Mouse (Mus musculus): ENCODE results near the gene Zfp326.
"Not testable (repeated sequence)": the region's sequence is repeated elsewhere in the genome, so short reads cannot be mapped to it uniquely, and the experiment has no call there.

Zfp326 gene

DNA sequence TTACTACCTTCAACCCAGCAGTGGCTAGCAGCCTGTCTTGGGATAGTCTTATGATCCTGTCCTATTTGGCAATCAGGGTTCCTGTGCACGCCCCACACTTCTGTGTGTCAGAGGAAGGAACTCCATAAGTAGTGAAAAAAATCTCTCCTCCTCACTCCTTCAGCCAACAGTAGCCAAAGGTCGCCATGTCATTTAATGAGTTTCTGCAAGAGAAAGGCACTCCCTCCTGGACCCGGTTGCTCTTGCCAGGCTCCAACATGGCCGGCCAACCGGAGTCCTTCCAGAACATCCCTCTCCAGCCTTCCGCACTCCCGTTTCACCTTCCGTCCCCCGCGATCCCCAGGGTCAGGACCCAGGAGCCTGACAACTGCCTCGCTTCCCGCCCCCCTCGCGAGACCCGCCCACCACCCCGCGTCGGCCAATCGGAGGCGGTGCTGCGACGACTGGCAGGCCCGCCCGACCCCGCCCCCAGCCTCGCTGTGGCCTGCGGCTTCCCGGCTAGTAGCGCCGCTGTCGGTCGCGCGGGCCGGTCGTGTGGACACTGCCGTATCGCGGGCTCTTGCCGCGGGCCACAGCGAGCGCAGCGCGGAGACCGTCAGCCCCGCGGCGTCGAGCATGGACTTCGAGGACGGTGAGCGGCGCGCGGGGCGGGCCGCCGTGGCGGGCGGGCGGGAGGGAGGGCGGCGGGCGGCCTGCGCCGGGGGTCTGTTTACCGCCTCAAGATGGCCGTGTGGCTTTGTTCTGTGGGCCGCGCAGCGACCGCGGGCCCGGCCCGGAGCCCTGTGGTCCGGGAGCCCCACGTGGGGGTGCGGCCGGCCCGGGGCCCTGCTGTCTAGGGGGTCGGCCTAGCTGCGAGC lies at the start of gene Zfp326:
Zfp326 (plus strand) TSS at position 498 of the 857 bp plus-strand sequence.
- DNase-seq (ENCODE audit: low spot score in 2 of 2): peak; percentile 75 to 78

- DNase-seq (ENCODE audit: low spot score in 2 of 2): no peak
Observed at GRCm38 (mm10) chr5:105826916-105827510, 49.4 kb upstream of the Zfp326 start.

DNA sequence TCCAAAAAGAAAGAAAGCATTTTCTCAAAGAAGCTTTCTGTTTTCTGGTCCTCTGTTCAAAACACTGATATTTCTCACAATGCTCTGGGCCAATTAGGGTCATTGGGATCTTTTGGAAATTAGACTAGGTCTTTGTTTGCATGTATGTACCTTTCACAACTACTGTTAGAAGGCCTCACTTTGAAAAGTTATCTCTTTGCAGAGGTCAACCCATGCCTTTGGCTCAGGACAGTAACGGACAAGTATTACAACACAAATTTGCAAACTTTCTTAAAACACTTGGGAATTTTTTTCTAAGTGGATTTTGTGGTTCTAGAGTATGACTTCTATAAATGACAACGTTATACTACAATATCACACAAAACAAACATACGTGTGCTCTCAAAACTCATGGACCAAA lies 48.3 kb upstream of the Zfp326 start:
- no peak for DNase-seq (ENCODE audit: low spot score in 2 of 2)

GRCm38 (mm10) chr5:105829008-105829586 lies 47.3 kb upstream of the Zfp326 start:
- no peak for DNase-seq (ENCODE audit: low spot score in 2 of 2)

- DNase-seq (ENCODE audit: low spot score in 2 of 2): no peak
Observed at GRCm38 (mm10) chr5:105832140-105832539, 44.2 kb upstream of the Zfp326 start.

DNA sequence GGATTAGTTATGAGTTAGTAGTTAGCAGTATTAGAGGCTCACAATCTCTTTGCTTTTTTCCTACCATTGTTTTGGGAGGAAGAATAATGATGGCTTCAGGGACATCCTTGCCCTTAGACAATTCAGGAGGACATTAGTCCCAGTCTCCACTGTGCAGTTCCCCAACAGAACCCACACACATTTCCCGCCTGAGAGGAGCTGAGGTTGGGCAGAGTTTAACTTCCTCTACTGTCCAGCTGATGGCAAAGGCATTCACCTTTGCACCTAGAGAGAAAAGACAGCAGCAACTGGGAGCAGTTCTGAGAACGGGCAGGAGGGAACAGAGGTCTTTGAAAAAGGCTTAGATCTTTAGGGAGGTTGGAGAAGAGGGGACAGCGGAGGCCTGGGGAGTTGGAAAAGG lies 42.4 kb upstream of the Zfp326 start:
- DNase-seq (ENCODE audit: low spot score in 2 of 2): no peak

DNA sequence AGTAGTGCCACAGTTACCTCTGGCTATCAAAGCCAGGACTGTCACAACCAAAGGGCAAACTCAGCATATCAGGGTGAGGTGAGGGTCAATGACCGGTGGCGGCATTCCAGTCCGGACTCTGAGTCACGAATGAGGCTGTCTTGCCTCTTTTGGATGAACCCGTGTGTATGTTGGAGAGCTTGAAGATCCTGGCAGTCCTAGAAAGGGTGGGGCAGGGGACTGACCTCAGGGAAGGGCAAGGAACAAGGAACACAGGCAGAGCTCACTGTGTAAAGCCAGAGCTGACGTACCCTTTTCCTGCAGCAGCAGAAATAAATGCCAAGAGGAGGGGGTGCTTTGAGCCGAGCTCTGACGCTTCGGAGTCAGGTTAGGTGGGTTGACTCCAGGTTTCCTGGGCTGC lies 40.4 kb upstream of the Zfp326 start:
- no peak for DNase-seq (ENCODE audit: low spot score in 2 of 2)

GRCm38 (mm10) chr5:105839740-105840310 lies 36.5 kb upstream of the Zfp326 start:
- no peak for DNase-seq (ENCODE audit: low spot score in 2 of 2)

DNA sequence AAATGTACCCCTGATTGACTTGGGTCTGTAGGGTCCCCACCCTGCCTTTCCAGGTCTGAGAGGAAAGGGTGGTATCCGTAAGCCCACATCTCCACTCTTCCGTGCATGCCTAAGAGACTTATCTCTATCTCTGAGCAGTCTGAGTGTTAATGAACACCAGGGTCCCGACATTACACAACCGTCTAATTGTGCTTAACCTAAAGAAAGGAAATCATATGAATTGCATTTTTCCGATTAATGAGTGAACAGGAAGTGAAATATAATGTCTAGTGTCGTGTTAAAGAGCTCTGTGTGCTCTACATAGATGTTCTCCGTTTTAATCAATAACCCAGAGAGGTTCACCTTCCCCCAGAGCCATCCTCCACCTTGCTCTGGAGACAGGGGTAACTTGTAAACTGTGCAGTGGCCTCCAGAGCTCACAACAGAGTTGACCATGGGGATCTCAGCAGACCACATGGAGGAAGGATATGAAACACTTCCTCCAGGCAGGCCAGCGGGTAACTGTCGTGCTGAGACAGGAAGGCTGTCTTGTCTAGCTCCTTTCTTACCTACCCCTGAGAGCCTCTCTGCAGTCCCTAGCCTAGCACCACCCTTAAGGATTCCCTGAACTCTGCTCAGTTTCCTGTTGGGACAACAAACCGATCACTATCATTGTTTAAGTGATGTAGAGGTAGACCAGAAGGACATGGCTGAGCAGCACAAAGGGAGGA lies 32.2 kb upstream of the Zfp326 start:
- no peak for DNase-seq (ENCODE audit: low spot score in 2 of 2)

DNA sequence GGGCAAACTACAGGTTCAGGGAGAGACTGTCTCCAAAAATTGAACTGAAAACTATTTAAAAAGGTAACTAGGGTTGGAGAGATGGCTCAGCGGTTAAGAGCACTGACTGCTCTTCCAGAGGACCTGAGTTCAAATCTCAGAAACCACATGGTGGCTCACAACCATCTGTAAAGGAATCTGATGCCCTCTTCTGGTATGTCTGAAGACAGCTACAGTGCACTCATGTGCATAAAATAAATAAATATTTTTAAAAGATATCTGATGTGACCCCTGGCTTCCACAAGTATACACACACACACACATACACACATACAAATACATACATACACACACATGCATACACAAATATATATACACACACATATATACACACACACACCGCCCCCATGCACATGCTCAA lies 31.3 kb upstream of the Zfp326 start:
- no peak for DNase-seq (ENCODE audit: low spot score in 2 of 2)

DNA sequence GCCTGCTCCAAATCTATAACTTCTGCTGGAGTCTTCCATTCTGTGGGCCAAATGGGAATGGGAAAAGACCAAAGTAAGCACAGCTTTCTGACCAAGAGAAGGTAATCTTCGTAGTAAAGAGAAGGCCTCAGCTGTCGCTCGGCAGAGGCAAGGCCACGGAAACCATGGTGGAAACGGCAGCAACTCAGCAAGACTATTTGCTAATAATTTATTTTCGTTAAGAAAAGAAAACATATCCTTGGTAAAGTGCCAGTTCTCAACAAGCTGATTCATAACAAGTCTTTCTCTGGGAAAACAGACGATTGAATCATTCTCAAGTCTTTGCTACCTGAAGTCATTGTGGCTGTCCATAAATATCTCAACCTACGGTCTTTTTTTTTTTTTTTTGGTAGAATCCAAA lies 28.6 kb upstream of the Zfp326 start:
- DNase-seq (ENCODE audit: low spot score in 2 of 2): no peak

DNA sequence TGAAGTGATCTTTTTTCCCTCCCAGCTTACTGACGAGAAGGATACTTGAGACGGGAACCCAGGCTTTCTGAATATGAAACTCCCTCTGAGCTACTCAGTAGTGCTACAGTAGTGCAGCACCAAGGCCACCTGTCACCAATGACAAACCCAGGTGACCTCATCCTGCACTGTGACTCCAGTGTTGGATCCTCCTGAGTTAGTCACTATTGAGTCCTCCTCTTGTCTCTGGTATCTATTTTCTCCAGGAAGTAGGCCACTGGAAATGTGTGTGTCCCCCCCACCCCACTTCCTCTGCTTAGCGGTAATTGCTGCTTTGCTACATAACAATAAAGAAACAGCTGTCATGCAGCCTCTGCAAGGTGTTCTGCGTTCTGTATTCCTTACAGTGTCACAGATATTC lies 27.1 kb upstream of the Zfp326 start:
- no peak for DNase-seq (ENCODE audit: low spot score in 2 of 2)

DNA sequence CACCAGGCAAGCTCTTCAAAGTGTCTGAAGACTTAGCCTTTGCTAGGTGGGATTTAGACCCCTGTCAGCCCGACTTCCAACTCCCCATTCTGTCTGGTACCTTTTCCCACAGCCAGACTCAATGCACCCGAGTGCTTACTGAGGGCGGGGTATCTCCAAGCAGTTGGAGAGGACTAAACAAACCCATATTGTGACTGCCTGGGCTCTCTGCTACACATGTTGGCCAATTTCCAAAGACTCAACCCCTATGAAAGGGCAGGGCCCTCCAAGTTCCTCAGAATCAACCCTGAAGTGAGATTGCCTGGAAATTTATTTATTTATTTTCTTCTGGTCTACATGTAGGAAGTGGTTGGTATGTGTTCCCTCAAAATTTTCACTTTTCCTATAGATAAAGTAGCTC lies 26.7 kb upstream of the Zfp326 start:
- no peak for DNase-seq (ENCODE audit: low spot score in 2 of 2)

DNA sequence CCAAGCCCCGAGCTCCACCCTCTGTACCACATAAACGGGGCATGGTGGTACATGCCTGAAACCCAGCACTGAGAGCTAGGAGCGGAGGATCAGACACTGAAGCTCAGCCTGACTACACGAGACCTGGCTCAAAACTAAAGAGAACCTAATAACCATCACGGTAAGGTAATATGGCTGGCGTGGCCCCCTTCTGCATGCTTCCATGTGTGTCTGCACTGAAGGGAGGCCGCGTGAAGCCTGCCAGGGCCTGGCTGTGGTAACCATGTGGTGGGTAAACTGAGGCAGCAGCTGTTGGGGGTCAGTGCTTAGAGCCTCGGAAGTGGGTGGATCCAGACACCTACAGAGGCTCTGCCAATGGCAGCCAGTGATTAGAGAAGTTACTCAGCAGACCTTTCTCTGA lies 23.1 kb upstream of the Zfp326 start:
- DNase-seq (ENCODE audit: low spot score in 2 of 2): no peak

DNA sequence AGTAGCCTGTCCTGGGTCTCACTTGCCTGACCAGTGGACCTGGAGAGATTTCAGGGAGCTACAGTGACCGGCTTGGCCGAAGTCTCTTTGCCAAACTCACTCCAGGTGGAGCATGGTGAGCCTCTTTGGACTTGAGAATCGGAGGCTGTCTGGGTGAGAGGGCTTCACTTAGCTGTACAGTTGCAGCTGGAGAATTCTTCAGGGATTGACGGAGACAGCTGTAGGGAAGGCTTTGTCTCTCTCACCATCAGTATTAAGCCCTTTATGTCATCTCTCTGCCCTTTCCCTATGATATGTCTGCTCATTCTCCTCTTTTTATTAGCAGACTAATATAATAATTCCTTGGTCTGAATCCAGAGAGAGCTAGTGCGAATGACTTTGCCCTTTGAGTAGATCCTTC lies 18.9 kb upstream of the Zfp326 start:
- DNase-seq (ENCODE audit: low spot score in 2 of 2): no peak

GRCm38 (mm10) chr5:105858754-105859694 lies 17.3 kb upstream of the Zfp326 start:
- DNase-seq (ENCODE audit: low spot score in 2 of 2): no peak

DNA sequence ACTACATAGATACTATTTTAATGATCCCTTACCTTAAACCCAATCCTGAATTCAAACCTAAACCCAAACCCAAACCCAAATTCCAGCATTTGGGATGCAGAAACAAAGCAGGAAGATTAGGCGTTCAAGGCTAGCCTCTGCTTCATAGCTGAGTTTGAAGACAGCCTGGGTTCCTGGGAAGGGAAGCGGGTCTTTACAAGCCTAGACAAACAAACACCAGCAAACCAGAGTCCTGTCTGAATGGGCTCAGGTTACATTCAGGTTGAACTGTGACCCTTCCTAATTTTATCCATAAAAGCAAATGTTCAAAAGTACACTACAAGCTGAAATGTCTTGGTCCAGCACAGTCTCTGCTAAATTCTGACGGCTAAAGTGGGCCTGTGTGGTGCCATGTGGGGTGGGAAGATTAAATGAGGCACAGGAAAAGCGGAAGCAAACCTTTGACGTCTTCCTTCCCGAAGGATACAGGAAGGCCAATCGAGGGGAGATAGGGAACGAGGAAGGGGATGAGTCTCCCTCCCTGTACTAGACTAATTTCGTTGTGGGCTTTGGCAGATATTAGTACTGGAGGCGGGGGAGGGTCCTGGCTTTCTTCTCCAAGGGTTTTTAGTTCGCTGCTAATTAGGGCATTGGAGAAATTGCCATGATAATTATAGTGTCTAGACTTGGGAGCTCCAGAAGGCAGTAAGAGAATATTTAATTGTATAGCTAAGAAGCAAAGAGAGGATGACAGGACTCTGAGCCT lies 16.5 kb upstream of the Zfp326 start:
- DNase-seq (ENCODE audit: low spot score in 2 of 2): no peak

DNA sequence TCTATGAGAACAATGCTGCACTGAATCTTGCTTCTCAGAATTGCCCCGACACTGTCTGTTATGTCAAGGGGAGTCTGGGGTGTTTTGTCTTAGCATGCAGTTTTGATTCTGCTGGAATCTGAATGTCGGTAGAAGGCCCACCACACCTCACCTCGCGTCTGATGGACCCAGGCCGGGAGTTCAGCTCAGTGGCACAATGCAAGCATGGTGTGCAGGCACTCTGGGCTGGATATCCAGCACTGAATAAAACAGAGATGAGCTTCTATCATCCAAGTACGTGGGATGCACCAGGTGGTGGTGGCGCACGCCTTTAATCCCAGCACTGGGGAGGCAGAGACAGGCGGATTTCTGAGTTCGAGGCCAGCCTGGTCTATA lies 15.9 kb upstream of the Zfp326 start:
- no peak for DNase-seq (ENCODE audit: low spot score in 2 of 2)

GRCm38 (mm10) chr5:105861616-105862015 lies 14.7 kb upstream of the Zfp326 start:
- DNase-seq (ENCODE audit: low spot score in 2 of 2): no peak

- DNase-seq (ENCODE audit: low spot score in 2 of 2): not testable (repeated sequence)
Observed at GRCm38 (mm10) chr5:105865110-105865628, 11.2 kb upstream of the Zfp326 start.

All from right cerebral cortex, postnatal 36 days (tissue).